Mouse (Mus musculus) CD4-positive, CD25-positive, alpha-beta regulatory T cell, adult 2 months (primary cell): ENCODE results near the gene Acvr1.

Experiments used
- DNase-seq: peaks from one replicate; pipeline ENCODE4 v3.0.0-alpha.2; 2012; ENCODE audit warnings: low read depth, low spot score

Gene Acvr1

DNA sequence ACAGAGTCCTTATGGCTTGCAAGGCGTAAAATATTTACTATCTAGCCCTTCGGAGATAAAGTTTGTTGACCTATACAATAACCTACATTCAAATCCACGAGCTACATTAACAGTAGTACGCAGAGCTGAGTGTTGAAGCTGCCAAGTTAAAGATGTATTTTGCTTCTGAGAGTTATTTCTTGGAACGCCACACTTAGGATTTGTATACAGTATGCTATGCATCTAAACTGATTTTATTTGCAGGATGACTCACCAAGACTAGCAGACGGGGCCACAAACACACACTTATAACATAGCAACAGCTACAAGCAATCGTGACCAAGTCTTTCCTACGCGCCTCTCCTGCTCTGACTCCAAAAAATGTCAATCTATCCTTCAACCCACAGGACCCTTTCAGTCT lies 46.2 kb downstream of the Acvr1 start:
- no peak for DNase-seq

DNA sequence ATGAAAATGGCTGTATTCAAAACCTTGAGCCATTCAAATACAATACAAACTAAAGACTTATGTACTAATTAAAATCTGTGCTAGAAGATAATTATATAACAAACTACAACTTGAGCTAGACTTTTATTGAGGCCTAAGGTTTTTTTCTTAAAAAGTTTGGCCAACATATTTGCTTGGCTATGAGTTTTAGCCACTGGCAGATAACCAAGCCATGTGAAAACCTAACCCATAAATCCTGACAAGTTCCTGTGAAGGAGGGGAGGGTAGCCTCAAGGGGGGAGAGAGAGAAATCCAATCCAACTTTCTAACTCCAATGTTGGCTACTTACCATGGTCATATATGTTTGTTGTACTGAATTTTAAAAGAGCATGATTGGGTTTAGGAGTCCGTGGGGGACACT lies 48.4 kb downstream of the Acvr1 start:
- DNase-seq, result no peak

DNA sequence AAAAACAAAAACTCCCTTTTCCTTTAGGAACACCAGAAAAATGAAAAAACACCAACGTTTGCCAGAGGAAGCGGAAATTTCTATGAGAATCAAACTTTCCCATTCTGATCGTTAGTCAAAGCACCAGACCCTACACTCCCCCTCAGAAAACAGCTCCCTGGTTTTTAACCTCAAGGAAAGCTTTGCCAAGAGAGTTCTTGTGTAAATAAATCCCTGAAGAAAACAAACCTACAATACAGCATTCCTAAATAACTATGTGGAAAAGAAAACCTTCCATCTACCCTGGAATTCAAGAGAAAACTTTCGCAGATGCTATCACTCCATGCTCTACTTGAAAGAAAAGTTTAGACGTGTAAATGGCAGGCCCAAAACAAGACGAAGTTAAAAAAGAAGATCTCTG lies 50.0 kb downstream of the Acvr1 start:
- no peak for DNase-seq

DNA sequence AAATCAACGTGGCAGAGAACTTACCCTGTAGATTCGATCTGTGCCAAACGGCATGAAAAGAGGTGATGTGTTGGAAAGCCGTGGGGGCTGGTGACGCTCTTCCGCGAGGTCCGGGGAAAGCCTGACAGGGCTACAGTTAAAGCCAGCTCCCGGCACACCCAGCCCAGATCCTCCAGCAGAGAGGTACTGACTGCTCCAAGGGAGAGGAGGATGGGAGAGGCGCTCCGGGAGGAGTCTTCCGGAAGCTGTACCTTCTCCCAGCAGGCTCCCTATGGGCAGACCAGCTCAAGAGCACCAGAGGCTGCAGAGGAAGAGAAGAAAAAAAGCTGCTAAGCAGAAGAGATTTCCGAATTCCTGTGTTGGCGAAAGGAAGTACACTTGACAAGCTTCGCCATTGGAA lies 51.0 kb downstream of the Acvr1 start:
- no peak for DNase-seq

DNA sequence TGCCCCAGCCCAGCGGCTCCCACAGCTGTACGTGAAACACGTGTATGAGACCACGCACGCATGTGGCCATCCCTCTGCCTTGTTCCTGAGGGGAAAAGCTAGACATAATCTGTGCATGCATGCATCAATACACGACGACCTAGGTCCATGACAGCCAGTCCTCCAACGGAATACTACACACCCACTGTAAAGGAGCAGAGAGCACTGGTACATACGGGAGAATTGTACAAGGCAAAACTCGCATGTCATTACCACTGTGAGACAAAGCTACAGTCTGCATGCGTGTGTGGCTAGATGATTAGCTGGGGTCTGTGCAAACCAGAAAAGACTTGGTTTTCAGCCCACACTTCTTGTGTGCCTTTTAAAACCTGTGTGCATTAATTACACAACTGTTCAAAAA lies 52.5 kb downstream of the Acvr1 start:
- no peak for DNase-seq

DNA sequence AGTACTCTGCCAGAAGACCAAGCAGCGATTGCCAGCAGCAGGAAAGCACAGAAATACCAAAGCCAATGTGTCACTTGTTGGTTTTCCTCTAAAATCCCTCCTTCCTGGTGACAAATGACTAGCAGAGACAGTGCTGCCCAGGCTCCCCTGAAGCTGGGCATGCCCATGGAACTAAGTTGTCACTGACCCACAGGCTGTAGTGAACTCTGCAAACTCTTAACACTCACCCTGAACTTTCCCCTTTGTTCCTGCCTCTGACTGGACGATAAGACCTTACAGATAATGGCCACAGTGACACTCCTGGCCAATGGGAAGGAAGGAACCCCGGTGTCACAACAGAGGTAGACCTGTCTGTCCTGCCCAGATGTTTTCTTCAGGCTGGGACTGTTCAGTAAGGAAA lies 53.7 kb downstream of the Acvr1 start:
- DNase-seq, result no peak

DNA sequence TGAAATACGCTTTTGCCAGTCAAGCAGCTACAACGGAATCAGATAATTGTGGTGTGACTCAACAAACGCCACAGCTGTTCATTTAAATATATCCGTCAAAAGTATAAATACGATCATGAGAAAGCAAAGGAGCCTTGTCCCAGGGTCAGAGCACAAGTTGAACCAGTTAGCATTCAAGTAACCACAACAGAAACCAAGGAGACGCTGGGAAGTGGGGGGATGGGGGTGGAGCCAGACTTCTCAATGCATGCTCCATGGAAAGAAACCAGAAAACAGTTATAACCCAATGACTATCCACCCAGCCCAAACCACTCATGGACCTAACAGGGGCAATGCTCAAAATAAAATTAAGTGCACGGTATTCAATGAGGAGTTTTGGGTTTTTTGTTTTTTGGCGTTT lies 56.8 kb downstream of the Acvr1 start:
- no peak for DNase-seq

DNA sequence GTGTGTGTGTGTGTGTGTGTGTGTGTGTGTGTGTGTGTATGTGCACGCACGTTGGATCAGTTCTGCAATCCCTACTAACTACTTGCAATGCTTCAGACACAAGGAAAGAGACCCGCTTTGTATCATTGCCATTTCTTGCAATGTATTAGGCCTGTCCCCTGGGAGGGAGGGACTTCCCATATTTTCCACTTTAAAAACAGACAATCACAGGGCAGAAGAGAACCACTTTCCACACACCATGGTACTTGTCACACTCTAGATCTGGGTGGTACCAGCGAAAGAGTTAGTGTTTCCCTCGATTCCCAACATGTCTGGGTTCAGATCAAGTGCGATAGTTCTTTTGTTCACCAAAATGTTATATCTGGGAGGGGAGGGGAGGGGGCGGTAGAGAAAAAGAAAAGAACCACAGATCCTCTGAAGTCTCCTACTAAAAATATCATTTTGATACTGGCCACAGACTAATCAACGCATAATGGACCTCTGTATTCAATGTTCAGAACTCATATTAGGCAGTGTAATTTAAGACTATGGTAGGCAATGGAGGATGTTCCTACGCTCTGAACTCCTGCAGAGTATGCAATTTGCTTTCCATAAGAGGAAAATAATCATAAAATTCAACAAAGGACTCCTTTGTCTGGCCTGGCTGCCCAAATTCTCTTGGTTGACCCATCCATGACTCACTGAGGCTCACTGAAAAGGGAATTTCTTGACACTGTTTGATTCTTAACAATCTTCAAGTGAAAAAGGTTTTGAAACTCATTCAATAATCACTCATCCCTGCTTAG lies 61.5 kb downstream of the Acvr1 start:
- no peak for DNase-seq

DNA sequence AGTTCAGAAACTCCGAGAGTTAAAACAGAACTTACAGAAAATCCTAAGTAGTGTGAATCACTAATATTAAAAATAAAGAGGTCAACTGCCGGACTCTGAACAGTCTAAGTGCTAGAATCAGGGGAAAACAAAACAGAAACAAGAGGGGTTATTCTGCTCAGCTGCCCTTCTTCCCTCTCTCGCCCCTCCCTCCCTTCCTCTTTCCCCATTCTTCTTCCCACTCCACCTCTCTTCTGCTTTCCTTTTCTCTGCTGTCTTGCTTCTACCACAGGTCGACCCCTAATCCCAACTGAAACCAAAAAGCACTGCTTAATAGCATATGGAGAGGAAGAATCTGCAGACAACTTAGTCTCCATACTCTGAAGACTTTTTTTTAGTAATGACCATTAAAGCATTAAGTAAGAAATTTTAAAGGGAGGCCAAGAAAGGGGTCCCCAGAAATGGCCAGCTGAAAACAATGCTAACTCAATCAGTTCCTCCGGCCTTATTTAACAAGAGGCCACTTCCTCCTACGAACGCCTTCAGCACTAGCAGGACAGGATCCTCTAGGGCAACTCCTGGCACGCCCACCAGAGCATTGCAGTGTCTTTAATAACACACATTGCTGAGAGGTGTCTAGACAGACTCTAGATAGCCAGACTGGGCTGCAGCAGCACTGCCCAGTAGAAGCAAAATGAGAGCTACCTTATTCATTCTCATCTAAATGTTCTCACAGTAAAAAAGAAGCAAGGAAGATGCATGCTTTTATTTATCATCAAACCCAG lies 70.1 kb downstream of the Acvr1 start:
- DNase-seq, result no peak

DNA sequence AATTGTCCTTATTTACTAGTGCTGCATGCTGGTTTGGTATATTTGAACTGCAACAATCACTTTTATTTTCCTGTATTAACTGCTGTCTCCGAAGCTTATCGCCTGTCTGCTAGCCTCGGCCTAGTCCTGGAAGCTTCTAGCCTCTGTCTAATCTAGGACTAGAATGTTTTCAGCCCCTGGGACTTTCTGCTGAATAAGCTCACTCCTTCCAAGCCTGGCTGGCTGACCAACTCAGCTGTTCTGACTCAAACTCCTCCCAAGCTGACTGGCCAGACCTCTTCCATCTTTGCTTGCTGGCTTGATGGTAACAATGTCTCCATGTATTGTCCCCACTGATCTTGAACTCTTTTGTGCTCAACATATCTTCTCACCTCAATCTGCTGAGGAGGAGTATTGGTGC lies 71.7 kb downstream of the Acvr1 start:
- DNase-seq, result no peak

DNA sequence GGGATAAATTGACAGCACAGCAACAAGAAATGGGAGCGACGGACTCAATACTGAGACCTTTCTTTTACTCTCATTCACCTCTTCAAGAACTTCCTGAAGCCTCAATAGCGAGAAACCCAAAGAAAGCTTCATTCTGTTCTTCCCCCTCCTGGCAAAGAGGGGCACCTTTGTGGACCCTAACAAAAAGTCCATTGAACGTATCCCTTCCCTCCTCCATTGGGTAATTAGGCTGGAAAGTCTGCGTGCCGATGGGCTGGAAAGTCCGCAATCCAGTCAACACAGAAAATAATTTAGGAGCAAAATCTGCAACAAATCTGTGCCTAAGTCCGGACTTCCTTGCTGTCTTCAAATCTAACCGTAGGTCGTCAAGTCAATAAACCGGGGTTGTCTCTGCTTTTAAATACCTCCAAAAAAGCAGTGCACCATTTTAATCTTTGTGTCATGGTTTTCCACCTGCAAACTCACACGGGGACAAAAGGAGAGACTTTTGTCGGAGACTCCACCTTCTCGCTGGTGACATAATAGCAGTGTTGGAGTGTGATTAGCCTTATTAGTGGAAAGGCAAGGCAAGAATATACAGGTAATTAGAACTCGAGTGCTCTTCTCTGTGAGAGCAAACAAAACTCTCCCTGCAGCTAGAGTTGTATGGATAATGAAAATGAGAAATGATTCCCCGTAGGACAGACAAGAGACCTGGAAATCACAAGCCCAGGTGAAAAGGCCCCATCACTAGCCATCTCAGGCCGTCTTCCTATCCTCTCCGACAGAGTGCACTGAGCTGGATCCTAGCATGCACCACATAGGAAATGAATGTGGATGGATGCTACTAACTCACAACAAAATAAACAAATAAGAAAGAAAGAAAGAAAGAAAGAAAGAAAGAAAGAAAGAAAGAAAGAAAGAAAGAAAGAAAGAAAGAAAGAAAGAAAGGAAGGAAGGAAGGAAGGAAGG lies 73.0 kb downstream of the Acvr1 start:
- no peak for DNase-seq

DNA sequence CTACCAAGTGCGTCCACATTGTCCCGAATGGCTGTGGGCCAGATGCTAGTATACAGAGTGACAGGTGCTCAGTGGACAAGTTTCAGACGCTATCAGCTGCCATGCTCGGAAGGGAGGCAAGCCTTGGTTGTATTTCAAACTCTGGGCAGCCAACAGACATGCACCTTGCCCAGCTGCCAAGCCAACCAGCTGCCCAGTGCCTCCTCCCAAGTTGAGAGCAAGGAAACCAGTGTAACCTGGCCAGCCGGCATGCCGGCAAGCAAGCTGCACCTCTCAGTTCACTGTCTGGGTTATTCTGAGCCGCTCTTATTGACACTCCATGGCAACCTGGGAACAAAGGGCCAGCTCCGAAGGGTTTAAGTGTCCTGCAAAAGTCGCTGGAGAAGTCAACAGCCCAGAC lies 77.7 kb downstream of the Acvr1 start:
- DNase-seq, result no peak

DNA sequence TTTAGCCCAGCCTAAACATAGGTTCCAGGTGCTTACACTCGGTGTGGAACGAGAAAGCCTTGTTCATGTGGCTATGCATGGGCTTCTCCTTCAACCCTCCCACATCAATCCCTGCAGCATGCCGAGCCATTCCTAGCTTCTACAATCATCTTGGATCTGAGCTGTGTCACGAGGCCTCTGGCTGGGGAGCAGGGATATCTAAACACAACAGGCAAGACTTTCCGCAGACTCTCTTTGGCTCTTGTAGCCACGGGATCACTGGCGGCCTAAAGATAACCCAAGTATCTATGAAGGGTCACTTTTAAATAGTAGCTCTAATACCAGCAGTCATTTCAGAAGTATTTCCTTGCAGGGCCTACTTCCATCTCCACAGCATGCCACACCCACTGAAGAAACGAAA lies 78.6 kb downstream of the Acvr1 start:
- DNase-seq, result no peak

DNA sequence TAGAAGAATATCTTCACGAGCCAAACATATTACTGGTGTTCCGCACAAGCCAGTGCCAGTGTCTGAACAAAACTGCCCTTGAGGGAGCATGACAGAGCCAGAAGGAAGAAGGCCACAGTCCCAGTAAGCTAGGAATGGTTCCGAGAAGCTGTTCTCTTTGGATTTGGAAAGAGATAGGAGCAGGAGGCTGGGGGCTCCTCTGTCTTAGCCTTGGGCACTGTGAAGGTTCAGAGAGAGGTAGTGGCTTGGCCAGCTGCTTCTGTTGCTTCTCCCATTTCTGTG lies 79.7 kb downstream of the Acvr1 start:
- DNase-seq, result no peak

DNA sequence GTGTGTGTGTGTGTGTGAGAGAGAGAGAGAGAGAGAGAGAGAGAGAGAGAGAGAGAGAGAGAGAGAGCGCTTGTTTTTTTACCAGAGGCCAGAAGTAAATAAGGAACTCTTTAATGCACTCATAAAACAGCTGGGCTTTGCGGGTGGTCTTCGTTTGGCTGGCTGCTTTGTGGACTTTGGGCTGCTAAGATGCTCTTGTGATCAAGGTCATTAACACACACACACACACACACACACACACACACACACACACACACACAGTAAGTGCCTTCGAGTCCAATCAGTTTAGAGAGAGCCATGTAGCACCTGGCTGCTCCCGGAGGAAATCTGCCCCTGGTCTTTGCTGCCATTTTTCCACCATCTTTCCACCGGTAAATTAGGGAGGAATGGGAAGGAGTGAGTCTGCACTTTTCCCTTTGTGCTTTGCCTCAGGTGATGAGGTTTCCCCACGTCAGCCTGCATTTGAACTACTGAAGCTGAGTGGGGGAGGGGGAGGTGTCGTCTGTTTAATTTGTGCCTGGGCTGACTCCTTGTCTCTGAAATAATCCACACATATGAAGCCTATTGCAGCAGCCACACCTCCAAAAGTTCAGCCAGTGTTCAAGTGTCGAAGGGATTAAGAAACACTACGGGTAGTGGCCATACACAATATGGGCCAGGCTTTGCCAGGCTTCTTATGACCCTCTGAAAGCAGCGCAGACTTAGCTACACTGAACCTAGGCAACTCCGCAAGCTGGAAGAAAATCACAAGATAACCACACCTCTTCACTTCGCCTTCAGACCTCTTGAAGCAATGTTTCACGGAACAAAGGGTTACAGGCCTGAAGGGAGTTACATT lies 80.3 kb downstream of the Acvr1 start:
- no peak for DNase-seq

DNA sequence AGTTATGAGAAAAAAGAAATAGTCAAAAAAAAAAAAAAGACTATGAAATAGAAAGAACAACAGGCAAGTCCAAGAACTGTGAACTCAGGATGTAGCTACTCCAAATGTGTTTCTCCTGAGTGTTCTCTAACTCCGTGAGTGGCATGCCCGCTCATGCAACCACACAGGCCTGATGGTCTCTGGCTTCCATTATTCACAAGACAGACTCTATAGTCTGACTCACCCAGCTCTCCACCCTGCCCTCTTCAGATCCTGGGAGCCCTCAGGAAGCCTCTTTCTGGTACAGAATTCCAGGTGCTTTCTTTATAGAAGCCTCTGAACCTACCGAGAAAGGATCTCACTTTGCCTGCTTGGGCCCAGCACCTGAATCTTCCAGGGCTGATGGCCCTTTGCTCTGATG lies 81.3 kb downstream of the Acvr1 start:
- DNase-seq, result no peak

DNA sequence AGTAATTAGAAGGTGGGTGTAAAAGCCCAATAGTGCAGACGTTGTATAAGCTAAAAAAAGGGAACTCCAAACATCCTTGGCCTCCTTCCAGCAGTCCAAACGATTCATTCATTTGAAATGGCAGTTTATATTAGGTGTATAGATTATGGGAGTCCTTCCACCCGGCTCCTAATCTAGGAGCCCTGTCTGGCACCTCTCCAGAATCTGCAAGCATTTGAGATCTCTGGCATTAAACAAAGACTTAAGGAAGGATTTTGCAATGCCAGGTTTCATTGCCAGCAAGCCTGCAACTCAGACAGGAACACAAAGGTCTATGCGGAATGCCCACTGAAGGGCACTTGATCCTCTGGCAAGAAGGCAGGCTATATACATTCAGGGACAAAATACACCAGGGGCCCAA lies 81.8 kb downstream of the Acvr1 start:
- DNase-seq, result no peak

DNA sequence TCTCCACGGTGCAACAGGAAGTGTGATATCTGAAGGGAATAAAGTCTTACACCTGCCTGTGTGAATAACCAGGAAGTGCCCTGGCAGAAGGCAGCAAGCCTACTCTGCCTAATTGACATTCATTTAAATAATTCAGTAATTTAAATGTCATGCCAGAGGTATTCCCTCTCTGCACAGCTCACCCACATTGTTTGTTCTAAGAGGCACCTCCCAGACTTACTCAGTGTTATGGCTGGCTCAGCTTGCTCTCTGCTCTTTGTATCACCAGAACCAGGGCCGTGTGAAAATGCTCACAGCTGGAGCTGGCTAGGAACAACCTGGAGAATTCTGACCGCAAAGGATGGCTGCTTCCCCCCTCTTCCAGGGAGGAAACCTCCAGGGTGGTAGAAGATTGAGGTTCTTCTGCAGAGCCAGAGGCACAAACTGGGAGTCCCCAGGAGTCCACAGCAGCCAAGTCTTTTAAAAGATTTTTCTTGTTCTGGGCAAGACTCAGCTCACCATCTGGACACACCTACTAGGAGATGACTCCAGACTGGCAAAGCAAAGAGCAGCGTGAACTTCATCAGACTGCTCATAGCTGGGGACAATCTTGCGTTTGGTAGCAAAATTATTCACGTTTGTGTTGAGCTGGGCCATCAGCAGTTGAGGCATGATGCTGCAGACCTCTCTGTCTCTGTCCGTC lies 82.5 kb downstream of the Acvr1 start:
- no peak for DNase-seq

DNA sequence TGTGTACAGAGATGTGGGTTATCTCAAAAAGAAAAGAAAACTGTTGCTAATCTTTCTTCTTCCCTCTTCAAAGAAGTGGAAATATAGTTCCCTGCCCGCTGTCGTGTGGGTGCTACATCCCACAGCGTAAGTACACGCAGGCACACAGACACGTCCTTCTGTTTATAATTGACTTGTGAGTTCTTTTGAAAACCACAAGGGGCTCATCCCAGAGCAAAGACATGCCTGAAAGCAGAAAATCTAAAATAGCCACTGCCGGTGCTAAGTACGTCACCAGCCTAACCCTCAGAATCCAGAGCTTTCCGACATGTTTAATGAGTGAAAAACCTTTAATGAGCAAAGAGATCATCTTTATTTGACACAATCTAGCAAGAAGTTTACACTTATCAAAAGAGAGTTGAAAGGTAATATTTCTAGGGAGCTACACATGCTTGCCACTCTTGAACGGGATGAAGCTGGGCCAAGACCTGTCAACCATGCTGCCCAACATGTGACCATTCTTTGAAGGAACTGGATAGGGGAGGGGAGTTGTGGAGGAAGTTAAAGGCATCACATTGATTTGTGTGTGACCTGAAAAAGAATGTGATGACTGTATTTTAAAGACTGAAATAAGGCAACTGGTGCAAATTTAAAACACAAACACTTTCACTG lies 85.4 kb downstream of the Acvr1 start:
- peak; percentile 4 for DNase-seq

DNA sequence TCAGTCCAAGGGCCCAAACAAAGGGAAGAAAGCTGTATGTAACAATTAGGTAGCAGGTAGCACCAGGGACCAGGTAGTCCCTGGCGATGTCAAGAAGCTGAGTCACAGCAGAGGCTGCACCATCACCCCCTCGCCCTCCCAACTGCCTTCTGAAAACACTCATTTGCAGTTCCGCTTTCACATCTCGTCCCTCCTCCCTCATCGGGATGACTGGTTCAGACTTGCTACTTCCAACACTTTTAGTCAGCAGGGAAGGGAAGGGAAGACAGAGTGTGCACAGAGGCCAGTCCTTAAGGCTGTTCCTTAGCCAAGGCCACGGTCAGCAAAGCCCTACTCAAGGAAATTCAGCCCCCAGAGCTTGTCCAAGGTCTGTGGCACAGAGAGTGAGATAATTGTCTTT lies 86.2 kb downstream of the Acvr1 start:
- peak; percentile 4 for DNase-seq
